Mouse (Mus musculus): Measurements from ENCODE around the gene Gm17655. TPM values are rescaled to one million over a fixed set of nuclear protein-coding genes. Genes with fewer than 3 reads are reported as not detected.

The Gm17655 gene
- total and polyA plus RNA-seq, 3 experiments: 0.53 to 3.1 (median 0.98) TPM

GRCm38 (mm10) chr5:110094030-110094846 is 21.9 kb upstream of the Gm17655 start, which contains the start of gene Gm35315:
Gm35315 (minus strand) TSS chr5:110094420.
- intact Hi-C loops (cut with DNase I): loop anchor here (5.0 kb wide), 1 partner anchor 37 kb away; no protein-coding TSS in a partner anchor
- Histone ChIP-seq H3K36me3 (ENCODE audit: control insufficient read depth, insufficient read depth, low read length) (no peaks in the 10 kb centered on the region), H3K9ac (ENCODE audit: low read depth, low read length) (peak within 1 kb of the TSS; percentile 56), H3K27me3 (ENCODE audit: control insufficient read depth, insufficient read depth, low read length) (no peaks in the 10 kb centered on the region), H3K4me3 (peak within 1 kb of the TSS; percentile 61), H3K79me2 (replicated peaks; ENCODE audit: control insufficient read depth, insufficient read depth, low read length) (no peaks in the 10 kb centered on the region), H3K4me1 (ENCODE audit: control insufficient read depth, insufficient read depth, low read length) (no peaks in the 10 kb centered on the region; the same call in 1 of the 2 replicates), H3K27ac (peak within 1 kb of the TSS; percentile 67)
- WGBS: 3% methylated on average over 25 of the region's 25 CpGs
- peak; percentile 81 to 89 for DNase-seq
- peak; percentile 70 for TF ChIP-seq POLR2A (IDR thresholded peaks at IDR 0.05; ENCODE audit: insufficient read depth, low read depth, low read length)
- no peak for TF ChIP-seq CTCF (IDR thresholded peaks at IDR 0.05)
- TF ChIP-seq EP300 (IDR thresholded peaks at IDR 0.05; ENCODE audit: insufficient read depth, low read depth, low read length): 0 out of 2 replicates have a peak, but pooled peaks have one; percentile 23

- WGBS: 53% methylated on average over 2 of the region's 2 CpGs
- Histone ChIP-seq H3K9ac (ENCODE audit: low read depth, low read length) (no peak overlapping the region), H3K27ac (no peak overlapping the region), H3K4me1 (ENCODE audit: control insufficient read depth, insufficient read depth, low read length) (no peaks in the 10 kb centered on the region; the same call in 1 of the 2 replicates), H3K27me3 (ENCODE audit: control insufficient read depth, insufficient read depth, low read length) (no peaks in the 10 kb centered on the region), H3K36me3 (ENCODE audit: control insufficient read depth, insufficient read depth, low read length) (no peaks in the 10 kb centered on the region), H3K4me3 (no peak overlapping the region), H3K79me2 (replicated peaks; ENCODE audit: control insufficient read depth, insufficient read depth, low read length) (no peaks in the 10 kb centered on the region)
- no peak for TF ChIP-seq EP300 (IDR thresholded peaks at IDR 0.05; ENCODE audit: insufficient read depth, low read depth, low read length)
- no peak for TF ChIP-seq POLR2A (IDR thresholded peaks at IDR 0.05; ENCODE audit: insufficient read depth, low read depth, low read length)
- no peak for TF ChIP-seq CTCF (IDR thresholded peaks at IDR 0.05)
- DNase-seq: no peak
- intact Hi-C loops (cut with DNase I): loop anchor here (5.0 kb wide), 1 partner anchor 34 kb away; no protein-coding TSS in a partner anchor
Measured at GRCm38 (mm10) chr5:110091546-110091945, 19.2 kb upstream of the Gm17655 start.

- Histone ChIP-seq H3K36me3 (ENCODE audit: control insufficient read depth, insufficient read depth, low read length) (no peaks in the 10 kb centered on the region), H3K27ac (no peak overlapping the region), H3K9ac (ENCODE audit: low read depth, low read length) (no peak overlapping the region), H3K79me2 (replicated peaks; ENCODE audit: control insufficient read depth, insufficient read depth, low read length) (no peaks in the 10 kb centered on the region), H3K4me1 (ENCODE audit: control insufficient read depth, insufficient read depth, low read length) (no peaks in the 10 kb centered on the region), H3K4me3 (no peak overlapping the region), H3K27me3 (ENCODE audit: control insufficient read depth, insufficient read depth, low read length) (no peaks in the 10 kb centered on the region)
- WGBS: 23% methylated on average over 14 of the region's 14 CpGs
- no peak for DNase-seq
- intact Hi-C loops (cut with DNase I): no loop called here
- no peak for TF ChIP-seq EP300 (IDR thresholded peaks at IDR 0.05; ENCODE audit: insufficient read depth, low read depth, low read length)
- TF ChIP-seq POLR2A (IDR thresholded peaks at IDR 0.05; ENCODE audit: insufficient read depth, low read depth, low read length): no peak
- TF ChIP-seq CTCF (IDR thresholded peaks at IDR 0.05): no peak
Measured at GRCm38 (mm10) chr5:110086161-110086866, 14.0 kb upstream of the Gm17655 start.

- 55% methylated on average over 4 of the region's 4 CpGs for WGBS
- intact Hi-C loops (cut with DNase I): no loop called here
Measured at GRCm38 (mm10) chr5:110082961-110083360, 10.6 kb upstream of the Gm17655 start.

GRCm38 (mm10) chr5:110057637-110058408 is 14.5 kb downstream of the Gm17655 start:
- intact Hi-C loops (cut with DNase I): loop anchor here (5.0 to 10.0 kb wide), 4 partner anchors 34 to 133 kb away; partner anchors contain the start of genes Chfr, Gm15446, Gm35315 and Zfp932
- Histone ChIP-seq H3K4me1 (ENCODE audit: control insufficient read depth, insufficient read depth, low read length) (no peaks in the 10 kb centered on the region), H3K9ac (ENCODE audit: low read depth, low read length) (peak overlapping the region; percentile 77), H3K27ac (peak overlapping the region; percentile 79), H3K79me2 (replicated peaks; ENCODE audit: control insufficient read depth, insufficient read depth, low read length) (no peaks in the 10 kb centered on the region), H3K27me3 (ENCODE audit: control insufficient read depth, insufficient read depth, low read length) (no peaks in the 10 kb centered on the region), H3K4me3 (peak overlapping the region; percentile 85), H3K36me3 (ENCODE audit: control insufficient read depth, insufficient read depth, low read length) (no peaks in the 10 kb centered on the region)
- peak; percentile 87 to 91 for DNase-seq
- WGBS: 1% methylated on average over 19 of the region's 19 CpGs
- TF ChIP-seq CTCF (IDR thresholded peaks at IDR 0.05) (no peak), EP300 (IDR thresholded peaks at IDR 0.05; ENCODE audit: insufficient read depth, low read depth, low read length) (0 out of 2 replicates have a peak, but pooled peaks have one; percentile 6), POLR2A (IDR thresholded peaks at IDR 0.05; ENCODE audit: insufficient read depth, low read depth, low read length) (peak; percentile 58)

More at GRCm38 (mm10) chr5:110082961-110083360, 10.6 kb upstream of the Gm17655 start:
- no peak for DNase-seq
- Histone ChIP-seq H3K4me1 (ENCODE audit: control insufficient read depth, insufficient read depth, low read length) (no peaks in the 10 kb centered on the region), H3K79me2 (replicated peaks; ENCODE audit: control insufficient read depth, insufficient read depth, low read length) (no peaks in the 10 kb centered on the region), H3K27me3 (ENCODE audit: control insufficient read depth, insufficient read depth, low read length) (no peaks in the 10 kb centered on the region), H3K36me3 (ENCODE audit: control insufficient read depth, insufficient read depth, low read length) (no peaks in the 10 kb centered on the region), H3K4me3 (no peak overlapping the region), H3K9ac (ENCODE audit: low read depth, low read length) (no peak overlapping the region), H3K27ac (no peak overlapping the region)
- TF ChIP-seq CTCF (IDR thresholded peaks at IDR 0.05): no peak
- no peak for TF ChIP-seq POLR2A (IDR thresholded peaks at IDR 0.05; ENCODE audit: insufficient read depth, low read depth, low read length)
- TF ChIP-seq EP300 (IDR thresholded peaks at IDR 0.05; ENCODE audit: insufficient read depth, low read depth, low read length): no peak

All from heart, adult 2 months (tissue).